Mouse (Mus musculus) left cerebral cortex, postnatal 10 days (tissue): ENCODE measurements around the gene Fgf12. TPM values are rescaled to one million over a fixed set of nuclear protein-coding genes. Genes with fewer than 3 reads are reported as not detected.

Source experiments
- DNase-seq, 2 experiments: peaks; one replicate each; pipeline ENCODE4 v3.0.0; 2021 to 2022; ENCODE audit warnings: low spot score in 2 of 2, mixed read lengths in 1 of 2; ENCODE audit errors: extremely low spot score in 1 of 2
- intact Hi-C: fragments of 180-260 bp; cut with DNase I; formaldehyde crosslinking; loops from one replicate; pipeline ENCODE4 v1.15.1; 2025
- total RNA-seq, 2 experiments: library from RNA; stranded (reverse); gene quantifications; 2 replicates each; pipeline ENCODE4 v1.2.3; 2021

Fgf12 gene
- total RNA-seq, 2 experiments from 2014 or later = 259 to 285 TPM

- no peak for DNase-seq
- intact Hi-C loops = no loop called here
Measured at GRCm38 (mm10) chr16:28512446-28512845, 240.4 kb downstream of the Fgf12 start.

GRCm38 (mm10) chr16:28511413-28511812 lies 241.5 kb downstream of the Fgf12 start:
- intact Hi-C loops = no loop called here
- DNase-seq = peak in 1 of 2 experiments; percentile 38

GRCm38 (mm10) chr16:28497971-28498607 lies 254.8 kb downstream of the Fgf12 start:
- intact Hi-C loops = no loop called here
- peak; percentile 26 to 36 for DNase-seq

GRCm38 (mm10) chr16:28491711-28492110 lies 261.2 kb downstream of the Fgf12 start:
- DNase-seq = peak in 1 of 2 experiments; percentile 21

GRCm38 (mm10) chr16:28490515-28490914 lies 262.4 kb downstream of the Fgf12 start:
- peak; percentile 70 to 87 for DNase-seq
- intact Hi-C loops = loop anchor here (2.0 kb wide), 1 partner anchor 1022 kb away; no protein-coding TSS in a partner anchor

More at GRCm38 (mm10) chr16:28491711-28492110, 261.2 kb downstream of the Fgf12 start:
- intact Hi-C loops = loop anchor here (2.0 kb wide), 1 partner anchor 1023 kb away; no protein-coding TSS in a partner anchor

GRCm38 (mm10) chr16:28484920-28485319 lies 267.9 kb downstream of the Fgf12 start:
- DNase-seq = no peak
- intact Hi-C loops = no loop called here

GRCm38 (mm10) chr16:28479022-28479421 lies 273.8 kb downstream of the Fgf12 start:
- DNase-seq = no peak
- intact Hi-C loops = no loop called here

GRCm38 (mm10) chr16:28476651-28477050 lies 276.2 kb downstream of the Fgf12 start:
- DNase-seq = no peak
- intact Hi-C loops = no loop called here

- intact Hi-C loops = no loop called here
- no peak for DNase-seq
Measured at GRCm38 (mm10) chr16:28475553-28475952, 277.3 kb downstream of the Fgf12 start.

- DNase-seq = no peak
- intact Hi-C loops = no loop called here
Measured at GRCm38 (mm10) chr16:28454821-28455220, 298.0 kb downstream of the Fgf12 start.

GRCm38 (mm10) chr16:28447114-28447455 lies 305.8 kb downstream of the Fgf12 start:
- intact Hi-C loops = no loop called here
- no peak for DNase-seq

GRCm38 (mm10) chr16:28446334-28447113 lies 306.3 kb downstream of the Fgf12 start:
- peak; percentile 59 to 70 for DNase-seq
- intact Hi-C loops = no loop called here

- DNase-seq = peak in 1 of 2 experiments; percentile 49
- intact Hi-C loops = no loop called here
Measured at GRCm38 (mm10) chr16:28445800-28446333, 307.0 kb downstream of the Fgf12 start.

GRCm38 (mm10) chr16:28444993-28445799 lies 307.7 kb downstream of the Fgf12 start:
- intact Hi-C loops = no loop called here
- peak in 1 of 2 experiments; percentile 55 for DNase-seq

GRCm38 (mm10) chr16:28421617-28422016 lies 331.3 kb downstream of the Fgf12 start:
- no peak for DNase-seq
- intact Hi-C loops = no loop called here

GRCm38 (mm10) chr16:28419693-28420299 lies 333.1 kb downstream of the Fgf12 start:
- intact Hi-C loops = no loop called here
- no peak for DNase-seq

GRCm38 (mm10) chr16:28411210-28411817 lies 341.6 kb downstream of the Fgf12 start:
- intact Hi-C loops = no loop called here
- no peak for DNase-seq

- DNase-seq = no peak
- intact Hi-C loops = no loop called here
Measured at GRCm38 (mm10) chr16:28408294-28408693, 344.6 kb downstream of the Fgf12 start.
